Mouse (Mus musculus) heart, postnatal 0 days (tissue): ENCODE results near the gene Nkain2. TPM values are rescaled to one million over a fixed set of nuclear protein-coding genes. Genes with fewer than 3 reads are reported as not detected.

ENCODE experiments used
- ATAC-seq: fragments of 200-750 bp; cut with Nextera tagmentation; 2 replicates; pipeline ENCODE4 v1.8.0; 2017; ENCODE audit warnings: low read depth, moderate number of reproducible peaks, moderate library complexity; ENCODE audit not compliant: insufficient read depth
- DNase-seq: peaks from one replicate; pipeline ENCODE4 v3.0.0-alpha.2; 2016; ENCODE audit warnings: low spot score
- H3K27ac ChIP-seq: fragments of 300-500 bp; sonication (generic); 2 replicates; pipeline ENCODE4 v1.5.1; 2014; ENCODE audit warnings: low read depth, mild to moderate bottlenecking
- H3K27me3 ChIP-seq: fragments of 300-500 bp; sonication (generic); 2 replicates; pipeline ENCODE4 v1.6.1; 2014; ENCODE audit warnings: low read length, mixed read lengths; ENCODE audit not compliant: control insufficient read depth, insufficient read depth
- H3K36me3 ChIP-seq: fragments of 300-500 bp; sonication (generic); replicated peaks from 2 replicates; pipeline ENCODE4 v1.6.1; 2014; ENCODE audit warnings: low read length, mixed read lengths; ENCODE audit not compliant: control insufficient read depth, insufficient read depth
- H3K4me1 ChIP-seq: fragments of 300-500 bp; sonication (generic); 2 replicates; pipeline ENCODE4 v1.6.1; 2014; ENCODE audit warnings: antibody characterized with exemption; ENCODE audit not compliant: control insufficient read depth, insufficient read depth
- H3K4me2 ChIP-seq: fragments of 300-500 bp; sonication (generic); 2 replicates; pipeline ENCODE4 v1.6.1; 2014; ENCODE audit warnings: low read depth, mild to moderate bottlenecking, low read length, moderate library complexity
- H3K4me3 ChIP-seq: fragments of 300-500 bp; sonication (generic); 2 replicates; pipeline ENCODE4 v1.5.1; 2014; ENCODE audit warnings: low read depth, low read length
- H3K9ac ChIP-seq: fragments of 300-500 bp; sonication (generic); replicated peaks from 2 replicates; pipeline ENCODE4 v1.6.1; 2014; ENCODE audit warnings: low read depth, low read length, mixed read lengths
- H3K9me3 ChIP-seq: fragments of 300-500 bp; sonication (generic); replicated peaks from 2 replicates; pipeline ENCODE4 v1.6.1; 2016; ENCODE audit warnings: low read length; ENCODE audit not compliant: control insufficient read depth
- CTCF ChIP-seq: IDR thresholded peaks from 2 replicates; pipeline ENCODE4 v1.5.1; 2016; ENCODE audit warnings: antibody characterized with exemption, control low read depth, low read depth
- EP300 ChIP-seq: IDR thresholded peaks from 2 replicates; pipeline ENCODE4 v1.6.1; 2016; ENCODE audit warnings: antibody characterized with exemption, low read depth
- WGBS: fragments of 180-500 bp; shearing (Covaris S2); extraction: QIAGEN DNeasy Blood & Tissue Kit; methylation state at CpG from one replicate; pipeline ENCODE4 v1.1.7; 2014; 5-methylcytosine and 5-hydroxymethylcytosine counted together
- polyA plus RNA-seq: library from polyadenylated mRNA; unstranded; fragments of >200 nt; fragmentation: Nextera tagmentation; extraction: Ambion mirVana; gene quantifications from 2 replicates; pipeline ENCODE4 v1.2.1, GENCODE M21; 2015
- total RNA-seq: library from RNA; depleted of rRNA; stranded (reverse); fragments of >200 nt; gene quantifications from 2 replicates; pipeline ENCODE4 v1.2.3, GENCODE M21; 2014; ENCODE audit warnings: low replicate concordance

Nkain2 gene
- total and polyA plus RNA-seq, 2 experiments from 2014 or later, result 0.29 to 0.95 TPM

- H3K9ac ChIP-seq, result no peak overlapping the region
- 66% methylated on average over 1 of the region's 1 CpGs for WGBS
- ATAC-seq, result no peak
- no peak for DNase-seq
- H3K4me1 ChIP-seq, result no peaks in the 10 kb centered on the region
- H3K4me2 ChIP-seq, result no peak overlapping the region
- no peak overlapping the region for H3K4me3 ChIP-seq
- no peak overlapping the region for H3K27ac ChIP-seq
- H3K36me3 ChIP-seq, result no peaks in the 10 kb centered on the region
- no peaks in the 10 kb centered on the region for H3K9me3 ChIP-seq
- no peaks in the 10 kb centered on the region for H3K27me3 ChIP-seq
- TF ChIP-seq EP300, result no peak
- no peak for TF ChIP-seq CTCF
Measured at GRCm38 (mm10) chr10:32393859-32394521, 496.3 kb downstream of the Nkain2 start.

GRCm38 (mm10) chr10:32393326-32393725, 496.9 kb downstream of the Nkain2 start:
- no peak overlapping the region for H3K4me3 ChIP-seq
- no peaks in the 10 kb centered on the region for H3K9me3 ChIP-seq
- H3K36me3 ChIP-seq, result no peaks in the 10 kb centered on the region
- no peak overlapping the region for H3K4me2 ChIP-seq
- H3K27ac ChIP-seq, result no peak overlapping the region
- no peak overlapping the region for H3K9ac ChIP-seq
- H3K27me3 ChIP-seq, result no peaks in the 10 kb centered on the region
- ATAC-seq, result no peak
- no peak for TF ChIP-seq CTCF
- 66% methylated on average over 1 of the region's 1 CpGs for WGBS
- DNase-seq, result no peak
- H3K4me1 ChIP-seq, result no peaks in the 10 kb centered on the region

GRCm38 (mm10) chr10:32312754-32313153, 577.5 kb downstream of the Nkain2 start:
- Histone ChIP-seq H3K4me2 (no peak overlapping the region), H3K9ac (no peak overlapping the region), H3K4me1 (no peaks in the 10 kb centered on the region), H3K27ac (no peak overlapping the region), H3K9me3 (peaks cover 17% of the 10 kb centered on the region; the same call in 1 of the 2 replicates), H3K27me3 (no peaks in the 10 kb centered on the region), H3K36me3 (no peaks in the 10 kb centered on the region), H3K4me3 (no peak overlapping the region)
- TF ChIP-seq EP300, result no peak
- no peak for TF ChIP-seq CTCF
- ATAC-seq (no peak), DNase-seq (no peak)
- 83% methylated on average over 9 of the region's 9 CpGs for WGBS

- WGBS, result 76% methylated on average over 3 of the region's 3 CpGs
- no peak overlapping the region for H3K4me3 ChIP-seq
- H3K27ac ChIP-seq, result no peak overlapping the region
Measured at GRCm38 (mm10) chr10:32301024-32301597, 589.2 kb downstream of the Nkain2 start.

GRCm38 (mm10) chr10:32290487-32290886, 599.8 kb downstream of the Nkain2 start:
- no peaks in the 10 kb centered on the region for H3K27me3 ChIP-seq
- WGBS, result 55% methylated on average over 2 of the region's 2 CpGs
- H3K9me3 ChIP-seq, result no peaks in the 10 kb centered on the region
- DNase-seq (no peak), ATAC-seq (no peak)
- H3K4me1 ChIP-seq, result no peaks in the 10 kb centered on the region
- H3K27ac ChIP-seq, result no peak overlapping the region
- no peak overlapping the region for H3K4me2 ChIP-seq
- no peak overlapping the region for H3K9ac ChIP-seq
- no peak overlapping the region for H3K4me3 ChIP-seq
- no peaks in the 10 kb centered on the region for H3K36me3 ChIP-seq
- TF ChIP-seq EP300 (no peak), CTCF (no peak)

More at GRCm38 (mm10) chr10:32301024-32301597, 589.2 kb downstream of the Nkain2 start:
- H3K4me1 ChIP-seq, result no peaks in the 10 kb centered on the region
- H3K9ac ChIP-seq, result no peak overlapping the region
- ATAC-seq, result no peak
- no peak for TF ChIP-seq CTCF
- TF ChIP-seq EP300, result no peak
- H3K9me3 ChIP-seq, result no peaks in the 10 kb centered on the region
- H3K27me3 ChIP-seq, result no peaks in the 10 kb centered on the region
- H3K4me2 ChIP-seq, result no peak overlapping the region
- H3K36me3 ChIP-seq, result no peaks in the 10 kb centered on the region
- DNase-seq, result no peak

- Histone ChIP-seq H3K4me3 (no peak overlapping the region), H3K9me3 (no peaks in the 10 kb centered on the region), H3K4me1 (no peaks in the 10 kb centered on the region), H3K36me3 (no peaks in the 10 kb centered on the region), H3K9ac (no peak overlapping the region), H3K4me2 (no peak overlapping the region), H3K27me3 (no peaks in the 10 kb centered on the region), H3K27ac (no peak overlapping the region)
- no peak for DNase-seq
- ATAC-seq, result no peak
- no peak for TF ChIP-seq CTCF
- no peak for TF ChIP-seq EP300
- 60% methylated on average over 1 of the region's 1 CpGs for WGBS
Measured at GRCm38 (mm10) chr10:32283690-32284089, 606.6 kb downstream of the Nkain2 start.
